Mouse (Mus musculus) urinary bladder, postnatal 36 days (tissue): ENCODE measurements at regions not wholly inside any gene's neighbourhood (a gene's known extent, or its start where the extent isn't known, plus 50 kb on each side); places are given as distances from the start of the nearest gene placed in this dataset.
A peak's percentile ranks its signal among the peaks of the same experiment; 100 is the strongest.

Source experiments
- DNase-seq, 2 experiments: peaks; one replicate each; pipeline ENCODE4 v3.0.0; 2022; ENCODE audit warnings: low spot score in 2 of 2, mixed read lengths in 1 of 2

DNA sequence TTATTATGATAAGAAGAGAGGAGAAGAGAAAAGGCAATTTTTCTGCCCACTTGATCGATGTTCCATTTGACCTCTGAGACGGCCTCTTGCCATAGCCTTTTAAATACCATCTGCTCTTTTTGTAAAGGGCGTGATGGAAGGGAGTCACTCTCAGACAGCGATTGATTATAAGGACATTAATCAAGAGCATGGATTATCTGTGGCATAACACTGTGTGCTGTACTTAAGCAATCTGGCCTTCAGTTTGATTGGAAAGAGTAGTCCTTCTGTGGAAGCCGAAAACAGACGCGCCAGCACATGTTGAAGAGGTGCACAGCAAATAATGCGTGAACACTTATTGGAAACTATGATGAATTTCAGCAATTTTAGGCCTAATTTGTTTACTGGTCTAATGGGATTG is 685.4 kb upstream of the Robo1 start:
- no peak for DNase-seq

DNA sequence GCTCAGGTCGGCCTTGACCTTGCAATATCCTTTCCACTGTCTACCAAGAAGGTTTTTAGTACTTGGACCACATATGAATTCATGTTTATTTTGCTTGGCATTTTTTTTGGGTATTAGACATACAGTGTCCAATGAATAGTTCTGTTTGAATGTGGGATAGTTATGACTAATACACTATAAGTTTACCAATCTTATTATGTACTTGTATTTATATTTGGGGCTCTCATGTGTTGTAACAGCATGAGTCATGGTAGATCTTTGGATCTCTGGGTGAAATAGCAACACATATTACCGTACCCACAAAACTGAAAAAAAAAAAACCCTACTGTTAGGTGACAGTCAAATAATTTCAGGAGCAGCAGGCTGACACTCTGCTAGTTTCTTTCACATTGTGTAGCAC is 667.7 kb upstream of the Robo1 start:
- no peak for DNase-seq

DNA sequence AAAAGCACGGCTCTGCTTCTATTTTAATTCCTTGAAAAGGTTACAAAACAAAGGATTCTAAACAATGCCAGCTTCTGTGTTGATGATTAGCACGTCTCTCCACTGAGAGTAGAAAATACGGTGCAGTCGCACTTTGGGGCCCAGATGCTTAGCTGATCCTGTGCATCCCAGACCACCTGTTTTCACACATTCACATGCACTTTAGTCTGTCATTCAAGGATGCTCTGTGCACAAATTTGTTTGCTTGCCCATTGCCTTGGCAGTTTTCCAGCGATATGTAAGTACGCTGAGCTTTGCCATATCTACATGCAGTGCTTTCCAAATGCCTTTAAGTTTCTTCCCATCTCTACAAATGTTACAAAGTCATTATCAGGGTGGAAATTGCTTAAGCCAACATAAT is 664.9 kb upstream of the Robo1 start:
- DNase-seq: no peak

DNA sequence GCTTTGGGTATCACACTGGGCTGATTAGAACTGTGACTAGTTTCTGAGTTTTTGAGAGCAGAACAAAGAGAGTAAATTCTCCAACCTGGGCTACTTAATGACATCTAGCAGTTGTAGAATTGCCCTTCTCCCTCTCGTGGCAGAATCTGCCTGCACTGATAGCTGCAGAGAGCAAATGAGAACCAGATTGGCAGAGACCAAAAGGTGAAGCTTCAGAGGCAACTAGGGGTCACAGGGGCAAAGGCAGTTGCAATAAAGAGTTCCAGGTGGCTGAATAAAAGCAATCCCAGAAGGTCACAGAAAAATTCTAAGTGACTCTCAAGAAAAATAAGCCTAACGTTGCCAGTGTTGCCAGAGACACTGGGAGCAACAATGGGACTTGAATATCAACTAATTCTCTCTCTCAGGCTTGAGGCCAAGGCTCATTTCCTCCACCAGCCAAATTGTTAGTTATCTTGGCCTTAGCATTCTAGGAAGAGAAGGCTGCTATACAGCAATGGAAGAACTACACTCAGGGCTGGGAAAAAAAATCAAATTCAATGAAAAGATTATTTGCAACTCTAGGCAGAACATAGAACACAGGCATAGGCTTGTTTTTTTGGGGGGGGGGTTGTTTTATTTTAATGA is 629.9 kb upstream of the Robo1 start:
- no peak for DNase-seq

DNA sequence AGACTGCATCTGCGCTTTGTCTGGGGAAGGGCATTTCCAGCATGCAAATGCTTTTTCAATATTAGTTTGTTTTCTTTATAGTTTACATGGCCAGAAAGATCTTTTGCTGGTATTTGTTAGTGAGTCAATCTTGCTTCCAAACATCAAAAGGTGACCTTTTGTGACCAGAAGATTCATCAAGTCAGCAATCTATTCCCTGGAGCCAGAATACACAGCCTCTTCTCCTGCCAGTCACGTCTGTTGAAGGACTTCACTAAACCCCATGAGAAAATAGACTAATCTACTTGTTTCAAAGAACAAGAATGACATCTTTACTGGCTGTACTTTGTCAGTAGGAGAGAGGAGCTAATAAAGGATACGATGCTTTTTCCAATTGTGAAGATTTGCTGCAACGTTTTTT is 614.6 kb upstream of the Robo1 start:
- DNase-seq: no peak

DNA sequence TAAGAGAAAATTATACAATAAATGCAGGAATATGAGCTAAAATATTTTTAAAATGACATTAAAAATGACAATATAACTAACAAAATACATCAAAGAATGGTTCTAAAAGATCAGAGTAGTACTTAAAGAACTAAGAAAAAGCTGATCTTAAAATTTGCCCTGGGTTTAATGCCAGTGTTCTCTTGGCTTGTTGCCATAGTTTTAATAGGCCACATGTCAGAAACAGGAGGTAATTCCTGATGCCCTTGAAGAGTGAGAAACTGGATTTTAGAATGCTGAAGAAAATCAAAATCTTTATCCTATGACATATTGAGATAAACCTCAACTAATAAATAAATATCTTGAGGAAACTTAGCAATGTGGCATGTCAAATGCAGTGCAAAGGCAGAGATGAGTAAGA is 602.3 kb upstream of the Robo1 start:
- DNase-seq: no peak

DNA sequence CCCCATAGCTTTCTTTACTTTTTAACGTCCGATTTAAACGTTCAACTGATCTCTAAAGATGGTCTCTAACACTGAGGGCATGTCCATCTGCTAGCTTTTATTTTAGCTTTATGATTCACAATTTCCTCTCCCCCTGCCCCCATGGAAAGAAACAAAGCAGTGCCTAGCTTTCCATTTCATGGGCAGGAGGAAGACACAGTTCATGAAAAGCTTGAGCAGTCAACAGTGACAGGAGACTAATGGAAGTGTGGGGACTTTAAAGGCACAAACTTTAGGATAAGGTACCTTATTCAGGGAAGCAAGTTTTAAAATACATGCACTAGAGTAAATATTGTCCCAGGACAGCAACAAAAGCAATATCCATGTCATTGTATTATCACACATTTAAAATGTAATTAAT is 598.4 kb upstream of the Robo1 start:
- no peak for DNase-seq

DNA sequence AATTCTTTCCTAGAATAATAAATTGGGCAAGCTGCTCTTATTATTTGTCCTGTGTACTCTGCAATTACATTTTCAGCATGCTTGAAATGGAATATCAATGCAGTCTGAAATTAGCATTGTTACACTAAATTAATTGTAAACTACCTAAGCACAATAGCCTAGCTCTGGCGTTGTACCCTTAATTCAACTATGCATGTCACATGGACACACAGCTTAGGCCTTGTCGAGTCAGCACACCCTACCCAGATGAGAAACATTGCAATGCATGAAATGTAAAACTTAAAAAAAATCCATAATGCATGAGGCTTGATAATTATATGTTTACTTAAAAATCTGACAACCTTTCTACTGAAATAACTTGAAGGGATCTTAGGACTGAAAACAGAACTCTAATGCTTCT is 596.2 kb upstream of the Robo1 start:
- no peak for DNase-seq

DNA sequence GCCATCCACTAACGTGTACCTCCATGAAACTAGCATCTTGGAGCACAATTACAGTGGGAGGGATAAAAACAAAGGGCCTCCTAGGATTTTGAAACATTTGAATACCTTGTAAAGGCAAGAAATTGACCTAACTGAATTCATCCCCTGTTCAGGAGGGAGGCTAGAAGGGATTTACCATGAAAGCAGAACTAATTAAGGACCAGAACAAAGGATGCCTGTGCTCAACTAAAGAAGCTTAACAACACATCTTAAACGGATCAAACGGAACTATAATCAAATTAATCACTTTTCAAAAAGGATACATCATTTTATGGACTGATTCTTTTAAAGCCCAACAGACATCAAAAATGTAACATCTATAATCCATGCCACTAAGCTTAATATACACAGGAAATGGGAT is 590.9 kb upstream of the Robo1 start:
- DNase-seq: no peak

DNA sequence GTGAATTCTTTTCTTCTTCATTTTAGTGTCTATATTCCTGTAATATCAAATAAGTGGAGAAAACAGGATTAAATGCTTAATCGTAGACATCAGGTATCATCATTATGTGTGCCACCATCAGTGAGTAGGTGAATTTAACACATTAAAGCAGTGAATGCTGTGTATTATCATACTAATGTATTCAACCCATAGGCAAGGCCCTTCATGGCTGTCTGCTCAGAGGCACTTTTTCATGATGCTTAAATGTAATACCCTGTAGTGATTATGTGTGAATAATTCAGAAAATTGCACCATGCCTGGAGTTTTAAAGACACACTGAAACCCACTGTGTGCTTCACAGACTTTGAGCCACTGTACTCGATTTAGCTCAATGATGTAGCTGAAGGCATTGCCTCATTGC is 583.2 kb upstream of the Robo1 start:
- no peak for DNase-seq

DNA sequence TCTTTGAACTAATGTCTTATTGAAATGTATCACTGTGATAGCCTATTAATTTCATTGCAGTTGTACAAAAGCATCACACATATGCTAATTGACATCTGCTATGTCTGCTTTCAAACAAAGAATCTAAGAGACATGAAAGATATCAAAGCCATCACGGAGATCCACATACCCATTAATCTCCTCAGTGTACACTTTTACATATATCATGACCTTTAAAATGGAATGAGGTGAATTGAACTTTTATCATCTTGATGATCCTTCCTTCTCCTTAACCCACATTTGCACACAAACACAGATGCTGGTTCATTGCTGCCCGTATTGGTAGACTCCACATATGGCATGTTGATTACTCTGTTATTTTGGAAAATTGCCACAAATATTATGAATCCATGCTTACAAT is 570.2 kb upstream of the Robo1 start:
- DNase-seq: no peak

DNA sequence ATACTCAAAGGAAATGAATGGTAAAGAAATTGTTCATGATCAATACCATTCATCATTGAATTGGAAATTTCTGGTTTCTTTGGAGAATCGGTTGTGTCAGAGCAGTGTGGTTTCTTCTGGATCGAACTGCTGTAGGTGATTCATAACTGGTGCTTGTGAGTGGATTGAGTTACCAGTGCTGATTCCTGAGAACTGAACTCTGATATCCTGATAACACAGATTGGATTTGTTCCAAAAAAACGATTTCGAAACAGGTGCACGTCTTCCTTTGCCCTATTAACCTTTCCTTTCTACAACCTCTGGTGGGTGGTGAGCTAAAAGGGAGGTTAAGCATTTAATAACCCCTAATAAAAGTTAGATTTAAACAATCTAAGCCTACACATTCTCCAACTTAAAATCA is 569.0 kb upstream of the Robo1 start:
- no peak for DNase-seq

DNA sequence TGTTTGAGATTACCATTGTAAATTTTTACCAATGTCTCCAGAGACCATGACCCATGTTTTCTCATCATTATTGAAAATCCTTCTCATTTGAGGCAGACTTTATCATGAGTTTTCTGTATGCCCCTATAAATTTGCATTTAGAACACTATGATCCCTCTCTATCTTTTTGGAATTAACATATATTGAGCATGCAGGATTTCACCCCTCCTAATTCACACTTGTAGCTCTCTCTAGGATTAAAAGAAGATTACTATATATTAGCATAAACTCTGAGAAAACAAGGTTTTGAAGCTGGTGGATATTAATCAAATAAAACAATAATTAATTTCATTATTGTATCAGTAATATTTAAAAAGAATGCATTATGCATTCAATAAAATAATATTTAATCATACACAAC is 527.2 kb upstream of the Robo1 start:
- no peak for DNase-seq

DNA sequence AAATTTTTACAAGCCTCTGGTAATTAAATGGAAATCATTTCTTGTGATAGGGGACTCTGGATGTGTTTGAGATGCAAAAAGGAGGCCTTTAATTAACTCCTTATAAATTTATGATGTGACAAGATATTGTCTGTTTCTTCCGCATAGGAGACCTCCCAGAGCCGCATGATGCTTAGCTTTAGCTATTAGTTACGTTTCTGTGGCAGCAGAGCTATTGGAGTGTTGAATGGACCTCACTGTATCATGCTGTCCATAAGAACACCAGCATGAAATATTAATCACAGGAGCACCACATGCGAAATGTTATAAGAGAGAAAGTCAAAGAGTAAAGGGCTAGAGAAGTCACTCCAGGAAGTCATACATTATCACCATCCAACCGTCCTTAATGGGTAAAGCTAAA is 495.3 kb upstream of the Robo1 start:
- no peak for DNase-seq

DNA sequence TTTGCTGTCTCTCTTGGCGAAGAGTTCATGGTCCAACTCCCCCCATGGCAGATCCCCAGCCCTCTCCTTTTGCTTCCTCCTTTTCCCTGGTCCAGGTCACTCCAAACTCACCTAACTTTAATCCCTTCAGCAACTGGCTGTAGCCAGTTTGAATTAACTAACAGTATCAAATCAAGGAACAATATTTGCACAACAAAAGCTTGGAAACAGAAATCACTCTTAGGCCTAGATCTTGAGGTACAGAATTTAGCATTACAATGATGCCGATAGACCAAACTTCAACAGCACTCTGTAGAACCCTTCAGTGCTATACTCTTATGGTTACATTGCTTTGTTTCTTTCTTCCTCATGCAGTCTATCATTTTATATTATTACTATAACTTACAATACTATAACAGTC is 472.8 kb upstream of the Robo1 start:
- no peak for DNase-seq

DNA sequence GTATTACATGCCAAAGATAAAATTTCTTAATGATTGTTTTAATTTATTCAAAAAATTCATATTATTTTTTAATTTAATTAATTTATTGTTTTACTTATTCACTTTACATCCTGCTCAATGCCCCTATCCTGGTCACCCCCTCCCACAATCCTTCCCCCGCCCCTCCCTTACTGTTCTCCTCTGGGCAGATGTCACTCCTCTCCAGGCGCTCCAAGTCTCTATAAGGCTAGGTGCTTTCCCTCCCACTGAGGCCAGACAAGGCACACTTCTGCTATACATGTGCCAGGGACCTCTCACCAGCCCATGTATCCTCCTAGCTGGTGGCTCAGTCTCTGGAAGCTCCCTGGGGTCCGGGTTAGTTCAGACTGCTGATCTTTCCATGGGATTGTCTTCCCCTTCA is 458.0 kb upstream of the Robo1 start:
- no peak for DNase-seq

DNA sequence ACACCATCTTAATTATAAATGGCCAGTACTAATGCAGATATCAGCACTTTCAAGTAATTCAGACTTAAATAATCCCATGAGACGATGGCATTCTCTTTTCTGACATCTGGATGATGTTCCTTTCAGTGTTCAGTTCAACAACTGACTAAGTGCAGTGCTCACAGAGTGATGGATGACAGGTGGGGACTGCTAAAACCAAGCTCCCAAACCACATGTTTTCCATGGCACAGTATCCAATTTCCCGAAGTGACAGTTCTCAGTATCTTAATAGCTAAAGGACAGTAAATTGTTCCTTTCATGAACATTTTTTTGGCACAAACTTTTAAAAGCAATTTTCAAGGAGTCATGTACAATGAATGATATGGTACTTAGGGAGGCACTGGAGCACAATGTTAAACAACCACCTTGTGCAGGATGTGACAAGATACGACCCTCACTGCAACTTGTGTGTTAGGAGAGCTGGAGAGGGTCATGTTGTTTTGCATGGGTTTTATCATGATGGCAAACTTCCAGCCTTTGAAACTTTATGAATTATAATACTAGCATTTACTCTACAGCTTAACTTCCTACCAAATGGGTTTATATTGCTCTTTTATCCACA is 456.4 kb upstream of the Robo1 start:
- no peak for DNase-seq

DNA sequence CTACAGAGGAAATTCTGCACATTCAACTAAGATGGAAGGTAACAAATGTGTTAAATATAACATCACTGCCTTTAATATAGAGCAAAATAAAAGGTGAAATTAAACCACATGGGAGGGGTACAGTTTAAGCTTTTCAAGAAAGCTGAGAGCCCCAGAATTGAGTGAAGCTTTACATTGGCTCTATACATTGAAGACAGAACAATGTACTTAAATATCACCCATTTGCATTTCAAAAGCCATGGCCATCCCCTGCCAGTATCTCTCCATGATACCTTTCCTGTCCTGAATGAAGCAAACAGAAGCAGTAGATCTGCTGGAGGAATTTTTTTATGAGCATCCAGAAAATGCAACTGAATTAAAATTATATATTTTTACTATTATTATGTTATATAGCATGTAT is 450.2 kb upstream of the Robo1 start:
- no peak for DNase-seq

DNA sequence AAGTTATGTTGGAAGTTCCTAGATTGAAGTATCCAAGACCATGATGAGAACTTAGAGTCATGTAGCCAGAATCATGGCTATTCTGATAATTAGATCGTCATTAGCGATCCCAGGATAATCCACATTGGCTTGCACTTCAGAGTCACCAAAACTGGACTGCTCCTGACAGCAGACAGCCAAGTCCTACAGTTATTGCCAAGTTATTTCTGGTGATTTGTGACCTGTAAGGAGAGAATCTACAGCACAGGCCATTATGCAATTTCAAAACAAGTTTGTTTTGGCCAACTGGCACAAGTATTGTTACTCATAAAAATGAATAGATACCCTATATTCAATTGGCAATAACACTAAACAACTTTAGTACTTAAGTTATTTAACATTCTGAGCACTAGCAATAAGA is 447.9 kb upstream of the Robo1 start:
- DNase-seq: peak in 1 of 2 experiments; percentile 1

DNA sequence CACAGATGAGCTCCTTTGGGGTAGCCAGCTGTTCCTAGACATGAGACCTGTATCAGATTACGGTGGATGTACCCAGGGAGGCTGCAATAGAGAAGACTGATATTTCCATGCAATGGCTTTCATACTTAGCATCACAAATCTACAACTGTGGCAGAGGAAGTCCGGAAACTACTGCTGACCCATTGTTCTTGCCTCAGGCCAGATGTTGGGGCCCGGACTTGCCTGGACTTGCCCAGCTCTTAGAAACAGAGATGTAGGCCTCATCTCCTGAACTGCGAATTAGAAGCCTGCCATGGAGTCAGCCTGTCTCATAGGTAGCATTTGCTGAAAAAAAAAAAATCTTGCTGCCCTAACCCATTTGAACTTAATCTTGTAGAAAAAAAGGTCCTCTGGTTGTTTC is 422.4 kb upstream of the Robo1 start:
- no peak for DNase-seq

DNA sequence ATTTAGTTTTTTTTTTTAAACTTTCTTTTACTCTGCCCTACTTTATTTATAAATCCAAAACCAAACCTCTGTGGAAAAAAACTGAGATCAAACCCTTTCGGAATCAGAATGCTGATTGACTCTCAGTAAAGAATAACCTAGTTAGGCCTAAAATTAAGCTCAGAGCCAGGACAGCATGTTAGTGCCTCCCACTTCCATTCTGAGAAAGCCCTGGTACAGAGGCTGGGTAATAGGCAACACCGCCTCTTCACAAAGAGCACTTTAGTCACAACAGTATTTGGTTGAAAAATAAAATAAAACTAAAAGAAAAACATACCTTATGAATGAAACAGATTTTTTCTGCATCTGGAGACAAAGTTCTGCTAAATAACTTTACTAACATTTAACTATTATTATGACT is 418.4 kb upstream of the Robo1 start:
- no peak for DNase-seq

DNA sequence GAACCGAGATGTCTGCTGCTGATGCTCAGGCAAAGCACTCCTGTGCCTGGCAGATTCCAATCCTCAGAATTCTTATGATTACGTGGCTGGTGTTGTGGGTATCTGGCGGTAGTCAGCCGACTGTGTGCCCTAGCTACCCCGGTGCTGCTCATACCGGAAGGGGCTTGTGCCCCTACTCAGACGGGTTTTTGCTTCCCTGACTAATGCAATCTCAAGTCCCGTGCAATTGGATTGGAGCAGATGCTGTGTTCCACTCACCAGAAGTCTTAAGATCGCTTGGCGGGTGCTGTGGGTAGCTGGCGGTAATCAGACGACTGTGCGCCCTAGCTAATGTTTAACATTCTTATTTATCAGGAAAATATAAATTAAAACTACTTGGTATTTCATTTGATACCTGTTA is 385.0 kb upstream of the Robo1 start:
- no peak for DNase-seq

DNA sequence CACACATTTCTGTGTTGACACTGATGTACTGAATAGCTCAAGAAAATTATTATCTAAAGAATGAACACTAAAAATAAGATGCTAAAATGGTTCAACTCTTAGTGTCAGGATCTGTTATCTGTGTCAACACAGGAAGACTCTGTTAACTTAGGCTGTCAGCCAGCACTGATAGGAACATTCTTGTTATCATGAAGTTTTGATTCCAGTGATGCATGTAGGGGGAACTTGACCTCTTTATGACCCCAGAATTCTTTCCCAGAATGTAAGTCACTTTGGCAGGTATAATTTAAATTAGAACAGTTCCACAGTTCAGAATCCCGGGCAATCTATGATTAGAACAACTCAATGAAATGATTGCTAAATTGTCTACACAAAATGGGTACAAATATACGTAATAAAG is 363.9 kb upstream of the Robo1 start:
- no peak for DNase-seq

DNA sequence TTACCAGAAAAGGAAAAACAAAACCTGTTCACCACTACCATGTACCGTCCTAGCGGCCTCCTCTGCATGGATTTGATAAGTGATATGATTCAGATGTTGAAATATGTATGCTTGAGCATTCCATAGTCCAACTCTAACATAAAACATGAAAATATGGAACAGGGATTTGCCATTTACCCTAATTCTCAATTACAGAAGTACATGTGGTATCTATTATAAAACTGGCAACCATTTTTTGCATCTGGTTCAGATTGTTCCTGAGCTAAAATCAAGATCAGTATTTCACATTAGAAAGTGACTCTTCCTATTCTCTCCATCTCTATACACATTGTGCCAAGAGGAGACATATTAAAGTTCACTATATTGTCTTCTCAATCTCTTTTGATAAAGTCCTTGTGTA is 363.3 kb upstream of the Robo1 start:
- DNase-seq: no peak
